Mouse (Mus musculus) thymus, adult 2 months (tissue): ENCODE measurements around the gene Ang2.

Experiments
- CTCF ChIP-seq: fragments of 200-500 bp; IDR thresholded peaks from 2 replicates; pipeline ENCODE4 v1.5.1; 2012; ENCODE audit warnings: mild to moderate bottlenecking, control low read depth, low read length, moderate library complexity, borderline replicate concordance; ENCODE audit not compliant: control insufficient read depth, poor library complexity, insufficient read depth; ENCODE audit errors: extremely low read depth
- POLR2A ChIP-seq: fragments of 200-500 bp; IDR thresholded peaks from 2 replicates; pipeline ENCODE4 v1.6.1; 2012; ENCODE audit warnings: mild to moderate bottlenecking, low read length, control low read depth, moderate library complexity; ENCODE audit not compliant: control insufficient read depth, poor library complexity, insufficient read depth; ENCODE audit errors: extremely low read depth

GRCm38 (mm10) chr14:51200054-51200453 is 1.1 kb upstream of the Ang2 start:
- TF ChIP-seq CTCF: no peak
- TF ChIP-seq POLR2A: no peak
